Mouse (Mus musculus): ENCODE results near the gene Rps15.

The Rps15 gene

GRCm38 (mm10) chr10:80293325-80293724, 1.1 kb downstream of the Rps15 start:
- DNase-seq: no peak

DNA sequence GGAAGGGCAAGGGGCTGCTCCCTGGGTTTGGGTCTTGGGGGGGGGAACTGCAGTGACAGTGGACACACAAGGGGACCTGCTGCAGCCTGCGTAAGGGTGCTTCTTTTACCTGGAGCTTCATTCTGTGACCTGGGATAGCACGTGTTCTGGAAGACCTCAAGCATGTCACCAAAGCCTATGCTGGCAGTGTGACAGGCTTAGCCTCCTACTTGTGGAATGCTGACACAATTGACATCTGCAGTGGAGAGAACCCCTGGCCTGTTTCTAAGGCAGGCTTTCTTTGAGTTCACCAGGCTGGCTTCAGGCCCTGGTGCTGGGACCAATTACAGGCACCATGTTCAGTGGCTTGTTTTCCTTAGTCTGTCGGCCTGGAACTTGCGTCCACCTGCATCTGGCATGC, 2.1 kb downstream of the Rps15 start:
- no peak for DNase-seq

DNA sequence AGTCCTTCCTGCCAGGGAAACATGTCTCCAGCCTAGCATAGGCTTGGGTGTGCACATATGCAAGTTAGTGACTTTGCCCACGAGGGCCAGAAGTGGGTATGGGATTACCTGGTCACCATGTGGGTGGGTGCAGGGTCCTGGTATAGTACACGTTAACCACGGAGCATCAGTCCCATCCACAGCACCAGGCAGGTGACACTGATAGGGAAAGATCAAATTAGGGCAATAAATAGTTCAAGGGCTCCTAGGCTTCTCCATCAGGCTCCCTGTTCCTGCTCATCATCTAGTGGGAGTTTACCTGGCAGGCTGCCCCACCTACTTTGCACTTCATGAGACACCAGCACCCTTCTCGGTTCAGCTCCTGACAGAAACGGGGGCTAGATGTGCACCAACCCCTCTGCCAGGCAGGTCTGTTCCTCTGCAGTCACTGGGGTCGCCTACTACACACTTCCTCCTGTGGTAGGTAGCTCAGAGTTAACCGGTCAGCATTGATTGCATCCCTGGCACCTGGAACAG, 2.6 kb downstream of the Rps15 start:
- no peak for DNase-seq

DNA sequence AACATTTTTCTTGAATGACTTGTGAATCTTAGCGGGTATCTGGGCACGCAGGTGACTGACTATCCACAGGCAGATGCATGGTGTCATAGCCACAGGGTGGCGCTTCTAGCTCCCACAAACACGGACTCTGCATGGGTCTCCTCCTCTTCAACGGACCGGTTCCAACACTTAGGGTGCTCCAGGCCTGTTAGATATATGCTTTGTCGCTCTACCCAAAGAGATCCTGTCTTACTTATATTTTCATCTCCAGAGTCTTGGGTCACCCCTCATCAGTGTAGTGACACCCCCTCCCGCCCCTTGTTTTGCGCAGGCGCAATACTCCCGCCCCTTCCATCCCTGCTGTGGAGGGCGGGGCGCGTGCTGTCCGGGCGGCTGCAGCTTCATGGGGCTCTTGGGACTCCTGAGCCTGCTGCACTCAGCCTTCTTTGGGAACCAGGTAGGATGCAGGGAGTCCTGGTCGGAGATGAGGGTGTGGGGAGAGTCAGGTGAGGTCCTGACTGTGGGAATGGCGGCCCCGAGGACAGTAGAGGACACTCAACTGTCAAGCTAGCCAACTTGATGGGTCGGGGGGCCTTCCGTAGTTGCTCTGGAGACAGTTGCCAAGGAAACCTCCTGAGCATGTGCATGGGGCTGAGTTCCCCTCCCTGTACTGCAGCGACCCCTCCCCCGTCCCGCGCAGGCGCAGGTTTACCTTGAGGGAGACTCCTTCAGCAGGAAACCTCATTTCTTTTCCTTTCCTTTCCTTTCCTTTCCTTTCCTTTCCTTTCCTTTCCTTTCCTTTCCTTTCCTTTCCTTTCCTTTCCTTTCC, 3.6 kb downstream of the Rps15 start, which contains the start of gene Apc2:
Apc2 (plus strand) TSS at position 360 of the 808 bp plus-strand sequence.
- peak; percentile 82 for DNase-seq

DNA sequence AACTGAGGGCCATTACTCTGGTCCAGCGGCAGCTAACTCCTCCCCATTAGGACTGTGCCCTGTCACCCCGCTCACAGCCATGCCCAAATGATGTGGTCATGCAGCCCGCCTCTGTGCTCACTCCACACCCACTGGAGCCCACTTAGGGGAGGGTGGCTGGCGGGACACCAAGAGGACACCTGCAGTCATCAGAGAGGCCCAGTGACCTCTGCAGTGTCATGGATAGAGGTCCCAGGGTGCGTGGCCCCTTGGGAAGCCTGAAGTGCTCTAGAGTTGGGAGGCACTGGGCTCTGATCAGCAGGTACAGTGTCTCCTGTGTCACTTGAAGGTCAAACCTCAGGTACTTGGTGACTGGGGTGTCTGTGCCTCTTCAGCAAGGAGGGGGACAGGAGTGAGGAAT, 4.6 kb downstream of the Rps15 start:
- no peak for DNase-seq

GRCm38 (mm10) chr10:80297526-80298133, 5.4 kb downstream of the Rps15 start:
- no peak for DNase-seq

- no peak for DNase-seq
Measured at GRCm38 (mm10) chr10:80298571-80299281, 6.5 kb downstream of the Rps15 start.

DNA sequence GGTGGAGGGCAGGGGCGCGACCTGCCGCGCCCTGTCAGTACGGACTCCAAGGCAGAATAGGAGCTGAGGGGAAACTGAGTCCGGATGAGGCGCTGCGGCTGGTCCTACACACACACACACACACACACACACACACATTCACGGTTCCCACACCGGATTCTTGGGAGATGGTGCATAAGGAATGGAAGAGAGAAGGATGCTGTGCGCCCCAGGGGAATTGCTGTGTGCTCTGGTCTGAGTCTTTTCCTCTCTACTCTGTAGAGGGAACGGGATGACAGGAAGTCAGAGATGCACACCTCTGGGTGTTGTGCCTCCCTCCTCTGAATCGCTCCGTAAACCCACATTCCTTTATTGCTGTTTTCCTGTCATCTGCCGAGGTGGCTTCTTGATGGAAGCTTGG, 7.0 kb downstream of the Rps15 start:
- DNase-seq: no peak

DNA sequence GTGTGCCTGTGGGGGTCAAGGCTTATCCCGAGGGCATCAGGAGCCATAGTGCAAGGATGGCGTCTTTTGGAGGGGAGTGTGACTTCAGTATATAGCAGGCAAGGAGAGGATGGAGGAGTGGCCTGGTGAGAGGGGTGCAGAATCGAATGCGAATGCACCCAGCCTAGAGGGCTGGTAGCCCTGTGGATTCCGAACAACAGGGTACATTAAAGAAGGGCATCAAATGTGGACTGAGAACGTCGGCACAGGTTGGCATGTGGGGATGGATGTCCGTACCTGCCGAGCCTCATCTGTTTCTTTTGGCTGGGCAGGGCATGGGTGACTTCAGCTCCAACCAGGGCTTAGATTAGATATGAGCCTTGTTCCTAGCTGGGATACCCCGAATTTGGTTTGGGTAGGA, 7.6 kb downstream of the Rps15 start:
- no peak for DNase-seq

DNA sequence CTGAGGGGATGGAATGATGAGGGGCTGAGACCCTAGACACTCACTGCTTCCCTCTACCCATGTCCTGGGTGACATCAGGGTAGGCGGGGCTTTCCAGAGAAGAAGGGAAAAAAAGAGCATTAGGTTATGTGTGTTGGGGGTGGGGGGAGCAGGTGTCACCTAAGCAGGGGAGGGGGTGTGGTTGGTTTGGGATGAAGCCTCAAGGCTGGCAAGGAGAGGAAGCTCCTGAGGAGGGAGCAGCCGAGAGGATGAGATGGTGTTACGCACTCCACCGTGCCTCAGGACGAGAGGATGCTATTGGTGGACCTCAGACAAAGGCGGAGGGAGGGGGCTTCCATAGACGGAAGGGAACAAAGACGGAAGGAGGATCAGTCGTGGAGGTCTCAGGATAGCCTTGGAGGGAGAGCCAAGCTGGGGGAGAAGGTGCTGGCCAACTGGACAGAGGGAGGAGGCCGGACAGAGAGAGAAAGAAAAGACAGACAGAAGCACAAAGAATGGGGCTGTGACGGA, 8.5 kb downstream of the Rps15 start:
- DNase-seq: no peak

DNA sequence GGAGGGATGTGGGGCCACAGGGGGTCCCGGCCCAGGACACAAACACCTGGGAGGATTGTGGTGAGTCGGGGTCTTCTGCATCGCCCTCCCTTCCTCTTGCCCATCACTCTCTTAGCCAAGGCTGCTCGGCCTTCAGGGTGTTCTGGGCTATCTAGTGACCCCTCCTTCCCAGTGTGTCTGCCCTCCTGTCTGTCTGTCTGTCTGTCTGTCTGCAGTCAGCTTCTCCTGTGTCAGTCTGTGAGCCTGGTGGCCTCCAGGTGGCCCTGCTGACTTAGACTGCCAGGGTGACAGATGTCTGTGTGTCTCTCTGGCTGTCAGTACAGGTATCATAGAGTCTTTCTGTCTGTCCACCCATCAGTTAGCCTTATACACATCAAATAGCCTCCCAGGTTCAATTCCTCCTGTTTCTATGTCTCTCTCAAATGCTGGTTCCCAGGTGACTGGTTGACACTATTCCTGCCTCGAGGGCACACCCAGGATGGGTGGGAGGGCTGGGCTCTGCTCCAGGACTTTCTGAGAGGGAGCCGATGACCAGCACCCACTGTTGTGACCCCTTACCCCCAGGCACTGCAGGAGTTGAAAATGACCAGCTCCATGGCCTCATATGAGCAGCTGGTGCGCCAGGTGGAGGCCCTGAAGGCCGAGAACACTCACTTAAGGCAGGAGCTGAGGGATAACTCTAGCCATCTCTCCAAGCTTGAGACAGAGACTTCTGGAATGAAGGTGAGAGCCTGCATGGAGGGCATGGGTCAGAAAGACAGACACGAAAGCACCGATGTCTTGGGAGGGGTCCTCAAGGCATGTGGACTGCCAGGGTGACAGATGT, 9.2 kb downstream of the Rps15 start:
- DNase-seq: no peak

DNA sequence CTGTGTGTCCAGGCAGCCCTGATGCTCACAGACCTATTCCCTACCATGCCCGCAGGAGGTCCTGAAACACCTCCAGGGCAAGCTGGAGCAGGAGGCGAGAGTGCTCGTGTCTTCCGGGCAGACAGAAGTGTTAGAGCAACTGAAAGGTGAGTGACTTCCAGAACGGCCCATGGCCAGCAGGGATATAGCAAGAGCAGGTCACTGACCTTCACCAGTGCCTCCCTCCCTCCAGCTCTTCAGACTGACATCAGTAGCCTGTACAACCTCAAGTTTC, 9.8 kb downstream of the Rps15 start:
- no peak for DNase-seq

GRCm38 (mm10) chr10:80302471-80302881, 10.2 kb downstream of the Rps15 start:
- peak; percentile 85 for DNase-seq

- no peak for DNase-seq
Measured at GRCm38 (mm10) chr10:80304458-80304857, 12.2 kb downstream of the Rps15 start.

DNA sequence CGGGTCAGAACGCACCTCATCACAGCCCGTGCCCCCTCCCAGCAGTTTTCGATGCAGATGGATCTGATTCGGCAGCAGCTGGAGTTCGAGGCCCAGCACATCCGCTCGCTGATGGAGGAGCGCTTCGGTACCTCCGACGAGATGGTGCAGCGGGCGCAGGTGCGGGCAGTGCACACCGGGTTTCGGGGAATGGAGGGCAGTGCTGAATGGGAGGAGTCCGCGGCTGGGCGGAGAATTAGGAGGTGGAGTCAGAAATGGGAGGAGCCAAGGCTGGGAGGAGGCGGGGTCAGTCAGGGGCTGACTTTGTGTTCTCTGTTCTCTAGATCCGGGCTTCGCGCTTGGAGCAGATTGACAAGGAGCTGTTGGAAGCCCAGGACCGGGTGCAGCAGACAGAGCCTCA, 12.6 kb downstream of the Rps15 start:
- DNase-seq: peak; percentile 53

DNA sequence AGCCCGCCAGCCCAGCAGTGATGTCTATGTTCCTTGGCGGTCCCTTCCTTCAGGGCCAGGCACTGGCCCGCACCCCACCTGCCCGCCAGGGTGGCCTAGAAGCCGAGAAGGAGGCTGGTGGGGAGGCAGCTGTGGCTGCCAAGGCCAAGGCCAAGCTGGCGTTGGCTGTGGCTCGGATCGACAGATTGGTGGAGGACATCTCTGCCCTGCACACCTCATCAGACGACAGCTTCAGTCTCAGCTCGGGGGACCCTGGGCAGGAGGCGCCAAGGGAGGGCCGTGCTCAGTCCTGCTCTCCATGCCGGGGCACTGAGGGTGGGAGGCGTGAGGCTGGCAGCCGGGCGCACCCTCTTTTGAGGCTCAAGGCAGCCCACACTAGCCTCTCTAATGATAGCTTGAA, 19.3 kb downstream of the Rps15 start:
- no peak for DNase-seq

- no peak for DNase-seq
Measured at GRCm38 (mm10) chr10:80312586-80313504, 20.6 kb downstream of the Rps15 start.

- no peak for DNase-seq
Measured at GRCm38 (mm10) chr10:80313627-80314201, 21.5 kb downstream of the Rps15 start.

DNA sequence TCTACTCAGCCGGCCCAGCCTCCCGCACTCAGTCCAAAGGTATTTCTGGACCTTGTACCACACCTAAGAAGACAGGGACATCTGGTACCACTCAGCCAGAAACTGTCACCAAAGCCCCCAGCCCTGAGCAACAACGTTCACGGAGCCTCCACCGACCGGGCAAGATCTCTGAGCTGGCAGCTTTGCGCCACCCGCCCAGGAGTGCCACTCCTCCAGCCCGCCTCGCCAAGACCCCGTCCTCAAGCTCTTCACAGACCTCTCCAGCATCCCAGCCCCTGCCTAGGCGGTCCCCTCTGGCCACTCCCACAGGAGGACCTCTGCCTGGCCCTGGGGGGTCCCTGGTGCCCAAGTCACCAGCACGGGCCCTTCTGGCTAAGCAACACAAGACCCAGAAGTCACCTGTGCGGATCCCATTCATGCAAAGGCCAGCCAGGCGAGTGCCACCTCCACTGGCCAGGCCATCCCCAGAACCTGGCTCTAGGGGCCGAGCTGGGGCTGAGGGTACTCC, 22.3 kb downstream of the Rps15 start:
- no peak for DNase-seq

GRCm38 (mm10) chr10:80315315-80315714, 23.1 kb downstream of the Rps15 start:
- DNase-seq: no peak

GRCm38 (mm10) chr10:80316359-80316781, 24.1 kb downstream of the Rps15 start:
- DNase-seq: no peak
